Mouse (Mus musculus) layer of hippocampus, postnatal 36 days (tissue): Measurements from ENCODE around the gene Pard3. TPM values are rescaled to one million over a fixed set of nuclear protein-coding genes. Genes with fewer than 3 reads are reported as not detected.

Source experiments
- DNase-seq, 2 experiments: peaks; one replicate each; pipeline ENCODE4 v3.0.0; 2022
- total RNA-seq, 2 experiments: library from RNA; stranded (reverse); gene quantifications; 2 replicates each; pipeline ENCODE4 v1.2.3; 2021

Pard3 gene
- total RNA-seq, 2 experiments from 2014 or later = 19.7 to 32.0 TPM

GRCm38 (mm10) chr8:127243841-127244240 is 180.1 kb downstream of the Pard3 start:
- DNase-seq = no peak

DNA sequence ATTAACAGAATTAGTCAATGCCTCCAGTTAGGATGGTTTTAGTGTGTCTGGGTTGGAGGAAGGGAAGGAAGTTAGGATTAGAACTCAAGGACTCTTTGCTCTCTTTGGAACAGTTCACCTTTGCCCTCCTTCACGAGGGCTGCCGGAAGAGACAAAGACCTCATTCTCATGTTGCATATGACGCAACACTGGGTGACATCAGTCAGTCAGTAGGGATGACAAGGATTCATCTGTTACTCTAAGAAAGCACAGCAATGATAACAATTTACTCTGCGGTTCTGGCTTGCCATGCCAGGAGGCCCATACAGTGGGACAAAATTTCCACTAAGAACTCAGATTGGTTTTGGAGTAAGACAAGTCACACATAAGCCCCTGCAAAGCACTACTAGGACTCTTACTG is 187.1 kb downstream of the Pard3 start:
- no peak for DNase-seq

GRCm38 (mm10) chr8:127251476-127251875 is 187.8 kb downstream of the Pard3 start:
- DNase-seq = no peak

GRCm38 (mm10) chr8:127251985-127252384 is 188.3 kb downstream of the Pard3 start:
- DNase-seq = no peak

DNA sequence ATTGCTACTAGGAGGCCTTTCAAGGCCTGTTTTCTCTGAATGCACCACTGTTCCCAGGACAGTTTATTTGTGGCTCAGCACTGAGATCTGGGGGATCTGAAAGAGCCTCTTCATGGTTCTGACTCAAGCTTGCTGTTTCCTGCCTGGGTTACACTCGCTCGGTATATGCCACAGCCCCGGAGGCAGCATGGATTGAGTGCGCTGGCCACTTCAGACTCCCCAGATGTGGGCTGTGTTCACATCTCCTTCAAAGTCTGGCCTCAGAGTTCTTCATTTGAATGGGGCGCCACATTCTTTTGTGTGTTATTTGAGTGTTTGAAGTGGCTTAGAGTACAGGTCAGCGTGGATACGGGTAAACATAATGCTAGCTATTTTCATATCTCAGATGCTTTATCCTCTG is 190.9 kb downstream of the Pard3 start:
- no peak for DNase-seq

GRCm38 (mm10) chr8:127257086-127257485 is 193.4 kb downstream of the Pard3 start:
- DNase-seq = no peak

DNA sequence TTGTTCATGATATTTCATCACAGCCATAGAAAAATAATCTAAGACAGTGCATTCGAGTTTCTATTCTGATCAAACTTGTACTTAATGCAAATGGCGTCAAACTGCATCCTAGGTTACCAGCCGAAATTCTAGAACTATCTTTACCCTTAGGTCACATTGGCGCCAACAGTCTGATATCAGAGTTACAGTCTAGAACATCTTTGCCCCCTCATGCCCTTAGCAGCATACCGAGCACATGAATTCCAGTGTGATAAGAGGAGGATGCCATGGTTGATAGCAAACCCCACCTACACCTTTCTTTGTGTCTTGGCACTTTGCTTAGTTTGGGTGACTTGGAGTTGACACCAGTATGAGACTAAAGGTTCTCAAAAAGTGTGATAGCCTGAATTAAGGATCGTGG is 197.4 kb downstream of the Pard3 start:
- no peak for DNase-seq

DNA sequence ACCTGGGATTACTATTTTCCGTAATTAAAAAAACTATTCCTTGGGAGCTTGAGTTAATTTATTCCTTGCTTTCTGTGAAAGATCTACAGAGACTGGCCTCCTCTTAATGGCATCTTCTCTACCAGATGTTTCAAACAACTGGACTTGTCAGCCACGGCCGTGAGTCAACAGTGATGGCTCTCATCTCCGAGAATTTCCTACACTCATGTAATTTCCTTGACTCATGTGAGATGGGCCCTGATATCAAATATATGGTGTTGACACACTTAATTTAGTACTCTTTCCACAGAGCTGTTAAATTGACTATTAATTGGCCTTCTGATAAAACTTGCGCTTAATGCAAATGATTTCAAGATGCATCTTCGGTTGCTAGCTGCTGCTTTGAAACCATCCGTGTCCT is 198.3 kb downstream of the Pard3 start:
- DNase-seq = no peak

- no peak for DNase-seq
These were observed 198.7 kb downstream of the Pard3 start for GRCm38 (mm10) chr8:127262436-127262835.

DNA sequence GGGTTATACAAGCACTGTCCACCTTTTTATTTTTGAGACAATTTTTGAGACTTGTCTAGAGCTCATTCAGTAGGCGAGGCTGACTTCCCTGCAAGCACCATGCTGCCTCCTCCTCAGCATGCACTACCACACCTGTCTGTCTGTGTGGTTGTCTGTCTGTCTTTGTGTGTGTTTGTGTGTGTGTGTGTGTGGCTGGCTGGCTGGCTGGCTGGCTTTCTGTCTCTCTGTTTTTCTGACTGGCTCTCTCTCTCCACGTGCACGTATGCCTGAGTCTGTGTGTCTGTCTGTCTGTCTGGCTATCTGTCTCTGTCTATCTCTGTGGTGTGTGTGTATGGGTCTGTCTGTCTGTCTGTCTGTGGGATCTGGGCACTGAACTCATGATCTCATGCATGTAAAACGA is 199.2 kb downstream of the Pard3 start:
- DNase-seq = no peak

DNA sequence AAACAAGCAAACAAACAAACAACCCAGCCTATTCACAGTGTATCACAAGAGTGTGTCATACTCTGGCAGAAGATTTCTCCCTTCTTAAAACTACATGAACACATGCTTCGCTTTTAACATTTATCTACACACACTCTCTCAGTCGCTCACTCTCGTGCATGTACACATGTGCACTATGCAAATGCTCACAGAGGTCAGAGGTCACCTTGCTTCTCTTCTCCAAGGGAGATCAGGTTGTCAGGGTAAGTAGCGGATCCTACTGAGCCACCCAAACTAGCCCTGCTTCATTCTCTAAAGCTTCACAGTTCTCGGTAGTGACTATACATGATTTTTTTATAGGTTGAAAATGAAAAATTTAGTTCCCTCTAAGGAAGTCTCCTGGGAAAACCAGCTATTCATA is 199.8 kb downstream of the Pard3 start:
- no peak for DNase-seq

DNA sequence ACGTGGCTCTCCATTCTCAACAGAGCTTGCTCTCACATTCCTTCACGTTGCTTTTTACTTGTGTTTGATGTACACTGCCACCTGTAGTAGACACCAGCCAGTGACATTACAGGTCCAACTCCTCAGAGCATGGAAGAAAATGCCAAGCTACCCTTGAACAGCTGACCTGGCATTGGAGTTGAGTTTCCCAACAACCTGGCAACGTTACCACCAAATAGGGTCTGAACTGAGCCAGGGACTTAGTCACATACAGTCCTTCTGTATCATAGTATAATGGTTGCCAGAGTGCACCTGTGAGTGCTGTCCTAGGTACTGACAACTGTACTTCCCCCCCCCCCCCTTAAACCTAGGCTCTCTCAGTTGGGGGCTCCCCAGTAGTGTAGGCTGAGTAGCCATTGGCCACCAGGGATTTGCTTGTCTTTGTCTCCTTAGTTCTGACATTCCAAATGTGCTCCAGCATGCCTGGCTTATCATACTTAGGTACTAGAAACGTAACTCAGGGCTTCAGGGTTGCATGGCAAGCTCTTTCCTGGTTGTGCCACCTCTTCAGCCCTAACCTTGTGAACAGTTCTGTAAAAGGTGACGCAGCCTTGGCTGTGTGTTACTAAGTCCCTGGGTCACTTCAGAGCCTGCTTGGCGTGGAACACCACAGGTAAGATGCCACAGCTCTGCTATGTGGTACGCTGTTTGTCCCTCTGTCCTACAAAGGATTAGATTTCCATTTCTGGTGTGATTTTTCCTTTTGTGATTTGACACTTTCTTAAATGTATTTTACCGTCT is 201.2 kb downstream of the Pard3 start:
- DNase-seq = no peak

DNA sequence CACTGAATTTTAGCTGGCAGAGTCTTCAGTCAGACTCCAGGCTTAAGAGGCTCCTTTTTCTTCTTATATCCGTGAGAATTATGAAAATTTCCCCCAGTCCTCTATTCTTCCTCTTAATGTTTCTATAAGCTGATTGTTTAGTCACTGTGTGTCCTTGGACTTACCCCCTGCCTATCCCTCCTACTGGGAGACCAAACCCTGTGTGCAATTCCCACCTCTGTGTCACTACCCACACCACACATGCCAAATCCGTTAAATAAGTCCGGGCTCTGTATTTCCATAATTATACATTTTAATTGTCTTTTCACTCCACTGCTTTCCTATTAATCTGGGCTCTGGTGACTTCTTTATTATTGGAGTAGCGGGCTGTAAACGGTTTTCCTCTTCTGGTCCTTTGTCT is 203.1 kb downstream of the Pard3 start:
- no peak for DNase-seq

DNA sequence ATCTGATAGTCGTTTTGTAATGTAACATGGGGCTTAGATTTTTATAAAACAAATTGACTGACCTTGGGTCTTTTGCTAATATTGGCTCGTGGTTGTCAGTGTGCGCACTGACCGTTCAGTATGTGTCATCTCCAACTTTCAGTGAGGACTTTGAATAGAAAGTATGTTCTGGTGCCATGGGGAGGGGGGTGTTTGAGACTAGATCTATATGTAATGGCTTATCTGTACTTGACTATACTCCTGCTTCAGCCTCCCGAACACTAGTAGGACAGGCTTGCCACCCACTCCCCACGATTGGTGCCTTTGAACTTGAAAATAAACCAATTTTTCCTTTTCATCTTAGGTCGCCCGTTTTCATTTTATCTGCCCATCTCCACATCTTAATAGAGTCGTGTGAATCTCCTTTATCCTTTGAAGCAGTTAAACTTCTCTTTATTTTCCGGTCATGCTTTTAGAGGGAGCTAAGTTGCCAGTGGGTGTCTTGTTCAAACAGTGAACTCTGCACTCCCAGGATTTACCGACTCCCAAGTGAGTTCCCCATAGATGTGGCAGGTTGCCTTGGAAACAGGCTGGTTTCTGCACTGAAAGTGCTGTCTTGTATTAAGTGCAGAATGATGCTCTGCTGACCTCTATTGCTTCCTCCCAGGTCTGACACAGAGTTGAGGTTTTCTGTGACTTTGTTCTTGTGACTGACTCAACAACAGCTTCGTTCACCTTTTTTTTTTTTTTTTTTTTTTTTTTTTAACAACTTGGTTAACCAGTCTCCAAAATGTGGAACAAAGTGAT is 204.7 kb downstream of the Pard3 start:
- DNase-seq = peak; percentile 21 to 22

DNA sequence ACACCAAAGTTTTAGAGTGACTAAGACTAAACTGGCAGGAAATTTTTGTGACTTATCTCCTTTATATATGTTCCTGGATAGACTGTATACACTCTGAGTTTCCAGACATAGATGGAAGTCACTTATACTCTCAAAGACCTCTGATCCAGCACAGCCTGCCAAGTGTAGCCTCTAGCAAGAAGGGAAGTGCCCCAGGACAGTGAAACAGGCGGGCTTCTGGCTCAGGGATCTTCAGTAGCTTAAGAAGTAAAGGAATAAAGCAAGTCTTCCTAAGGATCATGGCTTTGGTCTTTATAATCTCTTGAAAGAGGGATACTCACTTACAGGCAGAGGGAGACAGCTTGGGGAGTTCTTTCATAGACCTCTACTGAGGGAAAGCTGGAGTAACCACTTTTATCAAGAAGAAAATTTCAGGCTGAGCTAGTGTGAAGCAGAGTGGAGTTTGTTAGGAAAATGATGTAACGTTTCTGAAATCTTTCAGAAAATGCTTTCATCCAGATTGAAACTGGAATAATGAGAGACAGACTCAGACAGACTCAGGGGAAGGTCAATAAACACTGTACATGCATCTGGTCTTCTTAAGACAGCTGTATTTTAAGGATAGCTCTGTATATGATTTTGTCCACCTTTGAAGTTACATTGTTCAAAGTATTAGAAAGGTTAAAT is 205.5 kb downstream of the Pard3 start:
- no peak for DNase-seq

DNA sequence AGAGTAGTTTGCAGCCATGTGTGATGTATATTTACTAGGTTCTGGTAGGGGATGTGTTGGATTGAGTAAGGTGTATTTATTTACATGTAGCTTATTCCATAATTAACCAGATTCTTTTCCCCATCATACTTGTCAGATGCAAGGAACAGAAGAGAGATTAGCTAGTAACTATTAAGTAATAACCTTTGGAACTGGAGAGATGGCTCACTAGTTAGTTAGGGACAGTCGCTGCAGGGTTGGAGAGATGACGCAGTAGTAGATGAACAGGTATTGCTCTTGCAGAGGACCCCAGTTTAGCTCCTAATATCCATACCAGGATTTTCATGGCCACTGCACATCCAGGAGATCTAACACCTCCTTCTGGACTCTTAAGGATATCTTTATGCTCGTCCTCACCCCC is 207.5 kb downstream of the Pard3 start:
- DNase-seq = no peak

GRCm38 (mm10) chr8:127280299-127280974 is 216.7 kb downstream of the Pard3 start:
- DNase-seq = no peak

- no peak for DNase-seq
These were observed 217.3 kb downstream of the Pard3 start for GRCm38 (mm10) chr8:127281035-127281434.

- DNase-seq = no peak
These were observed 220.9 kb downstream of the Pard3 start for GRCm38 (mm10) chr8:127284462-127285216.

DNA sequence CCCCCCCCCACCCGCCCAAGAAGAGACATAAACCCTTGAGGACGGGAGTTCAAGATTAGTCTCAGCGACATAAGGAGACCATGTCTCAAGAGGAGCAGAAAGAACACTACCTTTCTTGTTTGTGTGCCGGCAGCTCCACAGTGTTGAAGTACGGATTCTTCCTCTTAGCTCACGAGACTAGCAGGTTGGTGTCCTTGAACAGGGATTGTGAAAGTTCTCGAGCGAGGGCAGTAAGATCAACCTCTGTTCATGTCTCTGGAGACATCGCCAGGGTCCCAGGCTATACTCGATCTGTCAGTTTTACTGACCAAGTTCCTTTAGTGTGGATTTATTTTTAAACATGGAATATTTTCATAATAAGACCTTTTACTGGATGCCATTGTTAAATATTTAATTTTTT is 224.1 kb downstream of the Pard3 start:
- DNase-seq = no peak

GRCm38 (mm10) chr8:127292307-127292706 is 228.6 kb downstream of the Pard3 start:
- DNase-seq = no peak
